Mouse (Mus musculus): ENCODE measurements around the gene Sgpl1. TPM values are rescaled to one million over a fixed set of nuclear protein-coding genes. Genes with fewer than 3 reads are reported as not detected.

The Sgpl1 gene
- 19.5 TPM for polyA plus RNA-seq (2014; fragmentation: Illumina TruSeq; extraction: RNeasy Lipid Tissue Mini Kit (QIAGEN cat#74804); ENCODE audit: low read depth, low replicate concordance)

GRCm38 (mm10) chr10:61147157-61148040 lies at the start of gene Sgpl1:
Gene Sgpl1 (minus strand): TSS chr10:61147703.

GRCm38 (mm10) chr10:61171654-61172053 lies 24.2 kb upstream of the Sgpl1 start, which contains the start of gene Tbata:
Gene Tbata (plus strand): TSS chr10:61171954.

GRCm38 (mm10) chr10:61089170-61090142 lies 58.0 kb downstream of the Sgpl1 start, which contains the start of gene Pcbd1:
Gene Pcbd1 (plus strand): TSS chr10:61089331.

Other genes starting within 250 kb of the Sgpl1 start
- 3.1 TPM for gene Pcbd1, start 58.4 kb downstream of the Sgpl1 start, polyA plus RNA-seq (2014; fragmentation: Illumina TruSeq; extraction: RNeasy Lipid Tissue Mini Kit (QIAGEN cat#74804); ENCODE audit: low read depth, low replicate concordance)
- not detected for gene Tbata, start 24.3 kb upstream of the Sgpl1 start, polyA plus RNA-seq (2014; fragmentation: Illumina TruSeq; extraction: RNeasy Lipid Tissue Mini Kit (QIAGEN cat#74804); ENCODE audit: low read depth, low replicate concordance)
- gene Adamts14, start 125.7 kb upstream of the Sgpl1 start, polyA plus RNA-seq (2014; fragmentation: Illumina TruSeq; extraction: RNeasy Lipid Tissue Mini Kit (QIAGEN cat#74804); ENCODE audit: low read depth, low replicate concordance), result 0.63 TPM
- not detected for gene Prf1, start 150.1 kb upstream of the Sgpl1 start, polyA plus RNA-seq (2014; fragmentation: Illumina TruSeq; extraction: RNeasy Lipid Tissue Mini Kit (QIAGEN cat#74804); ENCODE audit: low read depth, low replicate concordance)
- gene Pald1, start 235.8 kb upstream of the Sgpl1 start, polyA plus RNA-seq (2014; fragmentation: Illumina TruSeq; extraction: RNeasy Lipid Tissue Mini Kit (QIAGEN cat#74804); ENCODE audit: low read depth, low replicate concordance), result 13.7 TPM

Measured in heart, adult 10 weeks (tissue).